Mouse (Mus musculus): ENCODE measurements around the gene Rac2. TPM values are rescaled to one million over a fixed set of nuclear protein-coding genes. Genes with fewer than 3 reads are reported as not detected.

Gene Rac2
- polyA plus RNA-seq, 1 experiment from 2014 or later = 7.0 TPM

- peak; percentile 72 for DNase-seq
- Histone ChIP-seq H3K4me1 (ENCODE audit: control insufficient read depth, insufficient read depth, low read length) (peaks cover 19% of the 10 kb centered on the region; the same call in 1 of the 2 replicates), H3K9ac (replicated peaks; ENCODE audit: low read length) (peak overlapping the region; percentile 30), H3K27me3 (ENCODE audit: control insufficient read depth, insufficient read depth, low read length) (no peaks in the 10 kb centered on the region), H3K36me3 (ENCODE audit: control insufficient read depth, insufficient read depth, low read length) (no peaks in the 10 kb centered on the region), H3K4me3 (replicated peaks; ENCODE audit: low read depth, low read length) (peak overlapping the region; percentile 15; the same call in 1 of the 2 replicates), H3K9me3 (ENCODE audit: control insufficient read depth, low read length) (no peaks in the 10 kb centered on the region), H3K27ac (replicated peaks; ENCODE audit: low read depth, low read length) (no peak overlapping the region), H3K4me2 (ENCODE audit: low read length) (peak overlapping the region; percentile 48)
- peak; percentile 41; the same call in 1 of the 2 replicates for ATAC-seq (ENCODE audit: low FRiP score, low TSS enrichment)
- WGBS = under 1% methylated on average over 15 of the region's 15 CpGs
These were observed 43.1 kb downstream of the Rac2 start for GRCm38 (mm10) chr15:78529428-78529990.

GRCm38 (mm10) chr15:78528726-78529411, 43.7 kb downstream of the Rac2 start:
- DNase-seq = no peak
- Histone ChIP-seq H3K27ac (replicated peaks; ENCODE audit: low read depth, low read length) (no peak overlapping the region), H3K36me3 (ENCODE audit: control insufficient read depth, insufficient read depth, low read length) (no peaks in the 10 kb centered on the region), H3K4me3 (replicated peaks; ENCODE audit: low read depth, low read length) (no peak overlapping the region), H3K4me1 (ENCODE audit: control insufficient read depth, insufficient read depth, low read length) (peaks cover 19% of the 10 kb centered on the region; the same call in 1 of the 2 replicates), H3K9me3 (ENCODE audit: control insufficient read depth, low read length) (no peaks in the 10 kb centered on the region), H3K4me2 (ENCODE audit: low read length) (peak overlapping the region; percentile 48), H3K27me3 (ENCODE audit: control insufficient read depth, insufficient read depth, low read length) (no peaks in the 10 kb centered on the region), H3K9ac (replicated peaks; ENCODE audit: low read length) (peak overlapping the region; percentile 30)
- no peak for ATAC-seq (ENCODE audit: low FRiP score, low TSS enrichment)
- WGBS = 50% methylated on average over 11 of the region's 11 CpGs

GRCm38 (mm10) chr15:78527973-78528372, 44.6 kb downstream of the Rac2 start:
- ATAC-seq (ENCODE audit: low FRiP score, low TSS enrichment) = no peak
- Histone ChIP-seq H3K36me3 (ENCODE audit: control insufficient read depth, insufficient read depth, low read length) (no peaks in the 10 kb centered on the region), H3K9me3 (ENCODE audit: control insufficient read depth, low read length) (no peaks in the 10 kb centered on the region), H3K4me2 (ENCODE audit: low read length) (no peak overlapping the region), H3K27ac (replicated peaks; ENCODE audit: low read depth, low read length) (no peak overlapping the region), H3K27me3 (ENCODE audit: control insufficient read depth, insufficient read depth, low read length) (no peaks in the 10 kb centered on the region), H3K4me1 (ENCODE audit: control insufficient read depth, insufficient read depth, low read length) (peaks cover 19% of the 10 kb centered on the region; the same call in 1 of the 2 replicates), H3K4me3 (replicated peaks; ENCODE audit: low read depth, low read length) (no peak overlapping the region), H3K9ac (replicated peaks; ENCODE audit: low read length) (no peak overlapping the region)
- 92% methylated on average over 7 of the region's 7 CpGs for WGBS
- DNase-seq = peak; percentile 49

- 85% methylated on average over 5 of the region's 5 CpGs for WGBS
- Histone ChIP-seq H3K9ac (replicated peaks; ENCODE audit: low read length) (no peak overlapping the region), H3K36me3 (ENCODE audit: control insufficient read depth, insufficient read depth, low read length) (no peaks in the 10 kb centered on the region), H3K4me1 (ENCODE audit: control insufficient read depth, insufficient read depth, low read length) (peaks cover 3% of the 10 kb centered on the region; the same call in 1 of the 2 replicates), H3K4me3 (replicated peaks; ENCODE audit: low read depth, low read length) (no peak overlapping the region), H3K9me3 (ENCODE audit: control insufficient read depth, low read length) (no peaks in the 10 kb centered on the region), H3K27ac (replicated peaks; ENCODE audit: low read depth, low read length) (no peak overlapping the region), H3K27me3 (ENCODE audit: control insufficient read depth, insufficient read depth, low read length) (no peaks in the 10 kb centered on the region), H3K4me2 (ENCODE audit: low read length) (no peak overlapping the region)
- DNase-seq (no peak), ATAC-seq (ENCODE audit: low FRiP score, low TSS enrichment) (no peak)
These were observed 48.4 kb downstream of the Rac2 start for GRCm38 (mm10) chr15:78524163-78524562.

DNA sequence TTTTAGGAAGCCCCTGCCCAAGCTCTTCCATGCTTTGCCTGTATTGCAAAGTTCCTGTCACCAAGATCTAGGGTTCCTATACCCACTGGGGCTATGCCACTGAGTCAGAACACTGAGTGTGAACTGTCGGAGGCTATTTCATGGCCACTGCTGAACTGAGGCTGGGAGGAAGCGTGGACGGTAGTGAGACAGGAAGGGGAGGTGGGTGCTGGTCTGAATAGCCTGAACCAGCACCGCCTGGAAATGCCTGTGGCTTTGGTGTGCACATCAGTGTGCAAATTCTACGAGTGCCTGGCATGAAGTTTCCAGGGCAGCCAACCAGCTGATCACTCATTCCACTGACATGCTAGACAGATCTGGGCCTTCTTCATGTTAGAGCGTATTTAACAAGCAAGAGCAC, 50.7 kb downstream of the Rac2 start:
- DNase-seq = no peak
- no peak for ATAC-seq (ENCODE audit: low FRiP score, low TSS enrichment)
- Histone ChIP-seq H3K4me3 (replicated peaks; ENCODE audit: low read depth, low read length) (no peak overlapping the region), H3K9me3 (ENCODE audit: control insufficient read depth, low read length) (no peaks in the 10 kb centered on the region), H3K27me3 (ENCODE audit: control insufficient read depth, insufficient read depth, low read length) (no peaks in the 10 kb centered on the region), H3K27ac (replicated peaks; ENCODE audit: low read depth, low read length) (no peak overlapping the region), H3K4me2 (ENCODE audit: low read length) (no peak overlapping the region), H3K36me3 (ENCODE audit: control insufficient read depth, insufficient read depth, low read length) (no peaks in the 10 kb centered on the region), H3K4me1 (ENCODE audit: control insufficient read depth, insufficient read depth, low read length) (no peaks in the 10 kb centered on the region), H3K9ac (replicated peaks; ENCODE audit: low read length) (no peak overlapping the region)
- 76% methylated on average over 6 of the region's 6 CpGs for WGBS

DNA sequence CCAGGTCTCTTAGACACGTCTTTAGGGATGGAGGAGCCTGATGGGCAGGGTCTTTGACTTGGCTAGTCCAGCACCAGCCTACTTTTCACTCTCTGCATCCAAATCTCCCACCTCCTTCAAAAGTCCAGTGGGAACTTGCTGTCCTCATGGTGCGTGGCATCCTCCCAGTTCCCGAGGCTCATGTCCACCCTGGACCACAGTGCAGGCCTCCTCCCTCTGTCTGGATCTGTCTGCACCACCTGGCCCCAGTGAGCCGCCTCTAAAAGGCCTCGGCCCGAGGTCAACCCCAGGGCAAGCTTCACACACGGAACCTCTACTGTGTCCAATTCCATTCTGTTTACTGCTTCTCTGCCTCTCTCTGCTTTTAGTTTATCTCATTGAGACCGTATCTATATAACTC, 51.3 kb downstream of the Rac2 start:
- no peak overlapping the region for H3K4me3 ChIP-seq (replicated peaks; ENCODE audit: low read depth, low read length)
- H3K9me3 ChIP-seq (ENCODE audit: control insufficient read depth, low read length) = no peaks in the 10 kb centered on the region
- no peaks in the 10 kb centered on the region for H3K4me1 ChIP-seq (ENCODE audit: control insufficient read depth, insufficient read depth, low read length)
- no peak overlapping the region for H3K4me2 ChIP-seq (ENCODE audit: low read length)
- no peaks in the 10 kb centered on the region for H3K36me3 ChIP-seq (ENCODE audit: control insufficient read depth, insufficient read depth, low read length)
- no peak for ATAC-seq (ENCODE audit: low FRiP score, low TSS enrichment)
- WGBS = 74% methylated on average over 8 of the region's 8 CpGs
- no peak overlapping the region for H3K9ac ChIP-seq (replicated peaks; ENCODE audit: low read length)
- no peaks in the 10 kb centered on the region for H3K27me3 ChIP-seq (ENCODE audit: control insufficient read depth, insufficient read depth, low read length)
- H3K27ac ChIP-seq (replicated peaks; ENCODE audit: low read depth, low read length) = no peak overlapping the region
- no peak for DNase-seq

GRCm38 (mm10) chr15:78520112-78520715, 52.4 kb downstream of the Rac2 start:
- no peaks in the 10 kb centered on the region for H3K27me3 ChIP-seq (ENCODE audit: control insufficient read depth, insufficient read depth, low read length)
- no peak for DNase-seq
- no peak overlapping the region for H3K27ac ChIP-seq (replicated peaks; ENCODE audit: low read depth, low read length)
- no peaks in the 10 kb centered on the region for H3K9me3 ChIP-seq (ENCODE audit: control insufficient read depth, low read length)
- no peaks in the 10 kb centered on the region for H3K4me1 ChIP-seq (ENCODE audit: control insufficient read depth, insufficient read depth, low read length)
- WGBS = 81% methylated on average over 13 of the region's 13 CpGs
- H3K36me3 ChIP-seq (ENCODE audit: control insufficient read depth, insufficient read depth, low read length) = no peaks in the 10 kb centered on the region
- no peak overlapping the region for H3K4me2 ChIP-seq (ENCODE audit: low read length)
- H3K9ac ChIP-seq (replicated peaks; ENCODE audit: low read length) = no peak overlapping the region
- no peak for ATAC-seq (ENCODE audit: low FRiP score, low TSS enrichment)
- no peak overlapping the region for H3K4me3 ChIP-seq (replicated peaks; ENCODE audit: low read depth, low read length)

DNA sequence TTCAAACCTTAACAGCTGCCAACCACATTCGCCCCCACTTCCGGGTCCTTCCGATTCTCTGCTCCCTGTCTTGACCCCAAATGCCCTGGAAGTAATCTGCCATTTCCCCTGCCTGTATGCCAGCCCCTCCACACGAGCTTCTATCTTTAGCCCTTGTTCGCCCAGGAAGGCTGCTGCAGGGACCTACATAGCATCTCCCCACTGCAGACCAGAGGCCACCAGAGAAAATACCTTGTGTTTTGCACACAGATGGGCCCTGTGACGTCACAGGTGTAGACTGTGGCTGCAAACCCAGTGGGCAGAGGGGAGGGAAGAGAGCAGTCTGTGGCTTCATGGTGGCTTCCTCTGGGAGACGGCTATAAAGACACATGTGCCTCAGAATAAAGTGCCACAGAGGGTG, 54.4 kb downstream of the Rac2 start:
- Histone ChIP-seq H3K27me3 (ENCODE audit: control insufficient read depth, insufficient read depth, low read length) (no peaks in the 10 kb centered on the region), H3K4me2 (ENCODE audit: low read length) (no peak overlapping the region), H3K4me3 (replicated peaks; ENCODE audit: low read depth, low read length) (no peak overlapping the region), H3K9ac (replicated peaks; ENCODE audit: low read length) (no peak overlapping the region), H3K4me1 (ENCODE audit: control insufficient read depth, insufficient read depth, low read length) (no peaks in the 10 kb centered on the region), H3K9me3 (ENCODE audit: control insufficient read depth, low read length) (no peaks in the 10 kb centered on the region), H3K27ac (replicated peaks; ENCODE audit: low read depth, low read length) (no peak overlapping the region), H3K36me3 (ENCODE audit: control insufficient read depth, insufficient read depth, low read length) (no peaks in the 10 kb centered on the region)
- 82% methylated on average over 7 of the region's 7 CpGs for WGBS
- ATAC-seq (ENCODE audit: low FRiP score, low TSS enrichment) = no peak
- no peak for DNase-seq

DNA sequence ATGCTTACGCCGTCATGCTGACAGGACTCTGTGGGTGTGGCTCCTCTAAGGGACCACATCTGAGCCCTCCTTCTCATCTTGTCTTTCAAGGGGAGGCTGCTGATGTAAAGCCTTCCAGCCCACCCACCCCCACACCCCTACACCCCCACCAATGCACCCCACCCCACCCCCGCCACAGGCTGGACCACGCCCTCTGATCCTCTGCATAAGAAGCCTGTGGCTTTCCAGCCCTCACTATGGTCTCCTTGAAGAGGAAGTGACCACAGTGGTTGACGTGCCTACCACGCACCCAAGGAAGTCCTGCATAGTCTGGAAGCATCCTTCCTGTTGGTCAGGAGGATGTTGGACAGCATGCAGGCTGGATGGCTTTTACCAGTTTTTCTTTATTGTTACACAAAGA, 56.8 kb downstream of the Rac2 start:
- H3K9ac ChIP-seq (replicated peaks; ENCODE audit: low read length) = no peak overlapping the region
- ATAC-seq (ENCODE audit: low FRiP score, low TSS enrichment) = no peak
- H3K27me3 ChIP-seq (ENCODE audit: control insufficient read depth, insufficient read depth, low read length) = no peaks in the 10 kb centered on the region
- no peak overlapping the region for H3K4me2 ChIP-seq (ENCODE audit: low read length)
- H3K27ac ChIP-seq (replicated peaks; ENCODE audit: low read depth, low read length) = no peak overlapping the region
- no peaks in the 10 kb centered on the region for H3K36me3 ChIP-seq (ENCODE audit: control insufficient read depth, insufficient read depth, low read length)
- DNase-seq = no peak
- 80% methylated on average over 6 of the region's 6 CpGs for WGBS
- no peaks in the 10 kb centered on the region for H3K4me1 ChIP-seq (ENCODE audit: control insufficient read depth, insufficient read depth, low read length)
- H3K4me3 ChIP-seq (replicated peaks; ENCODE audit: low read depth, low read length) = no peak overlapping the region
- no peaks in the 10 kb centered on the region for H3K9me3 ChIP-seq (ENCODE audit: control insufficient read depth, low read length)

Measured in midbrain, embryonic 14.5 days (tissue).